Mouse (Mus musculus) kidney, adult 2 months (tissue): Measurements from ENCODE around the gene Cdk12.
A peak's percentile ranks its signal among the peaks of the same experiment; 100 is the strongest.

Experiments
- CTCF ChIP-seq: fragments of 200-500 bp; conservative IDR thresholded peaks from 2 replicates; pipeline ENCODE4 v1.5.1; 2011; ENCODE audit warnings: low read depth, mild to moderate bottlenecking, control low read depth, low read length, moderate library complexity, mixed read lengths; ENCODE audit not compliant: insufficient read depth, insufficient read length
- POLR2A ChIP-seq: fragments of 200-500 bp; IDR thresholded peaks from one replicate; pipeline ENCODE4 v1.6.1; 2011; ENCODE audit warnings: low read depth, low read length, control low read depth

- TF ChIP-seq POLR2A (peak; percentile 18), CTCF (no peak)
Observed at GRCm38 (mm10) chr11:98192901-98193805, 9.7 kb upstream of the Cdk12 start, which contains the start of gene Med1.
